Mouse (Mus musculus) lung, embryonic 15.5 days (tissue): ENCODE measurements around the gene Med17. TPM values are rescaled to one million over a fixed set of nuclear protein-coding genes. Genes with fewer than 3 reads are reported as not detected.

Experiments
- ATAC-seq: fragments of 200-750 bp; cut with Nextera tagmentation; 2 replicates; pipeline ENCODE4 v1.8.0; 2017; ENCODE audit warnings: moderate number of reproducible peaks, borderline replicate concordance; ENCODE audit not compliant: low FRiP score, low TSS enrichment; ENCODE audit errors: extremely low read depth
- H3K27ac ChIP-seq: fragments of 300-500 bp; sonication (generic); 2 replicates; pipeline ENCODE4 v1.5.1; 2015; ENCODE audit warnings: moderate library complexity, mild to moderate bottlenecking, inconsistent platforms
- H3K27me3 ChIP-seq: fragments of 300-500 bp; sonication (generic); 2 replicates; pipeline ENCODE4 v1.6.1; 2015; ENCODE audit warnings: inconsistent platforms
- H3K36me3 ChIP-seq: fragments of 300-500 bp; sonication (generic); 2 replicates; pipeline ENCODE4 v1.6.1; 2015; ENCODE audit warnings: inconsistent platforms
- H3K4me1 ChIP-seq: fragments of 300-500 bp; sonication (generic); 2 replicates; pipeline ENCODE4 v1.6.1; 2015; ENCODE audit warnings: inconsistent platforms
- H3K4me2 ChIP-seq: fragments of 300-500 bp; sonication (generic); 2 replicates; pipeline ENCODE4 v1.6.1; 2015; ENCODE audit warnings: inconsistent platforms, mild to moderate bottlenecking, moderate library complexity
- H3K4me3 ChIP-seq: fragments of 300-500 bp; sonication (generic); 2 replicates; pipeline ENCODE4 v1.5.1; 2015; ENCODE audit warnings: mild to moderate bottlenecking, inconsistent platforms
- H3K9ac ChIP-seq: fragments of 300-500 bp; sonication (generic); 2 replicates; pipeline ENCODE4 v1.6.1; 2015; ENCODE audit warnings: inconsistent platforms
- H3K9me3 ChIP-seq: fragments of 300-500 bp; sonication (generic); 2 replicates; pipeline ENCODE4 v1.6.1; 2016; ENCODE audit warnings: inconsistent platforms
- WGBS: fragments of 180-500 bp; shearing (Covaris S2); methylation state at CpG from one replicate; pipeline ENCODE4 v1.1.7; 2015; 5-methylcytosine and 5-hydroxymethylcytosine counted together
- polyA plus RNA-seq: library from polyadenylated mRNA; unstranded; fragments of >200 nt; fragmentation: Nextera tagmentation; extraction: Ambion mirVana; gene quantifications from 2 replicates; pipeline ENCODE4 v1.2.1, GENCODE M21; 2015

The Med17 gene
- polyA plus RNA-seq, 1 experiment from 2014 or later, result 35.7 TPM

GRCm38 (mm10) chr9:15280491-15280879, 754 bp upstream of the Med17 start:
- no peaks in the 10 kb centered on the region for H3K27me3 ChIP-seq
- peaks cover 8% of the 10 kb centered on the region for H3K36me3 ChIP-seq
- peak overlapping the region; percentile 77 for H3K4me3 ChIP-seq
- H3K4me2 ChIP-seq, result peak overlapping the region; percentile 65
- peak overlapping the region; percentile 61 for H3K9ac ChIP-seq
- H3K27ac ChIP-seq, result no peak overlapping the region
- ATAC-seq, result no peak
- WGBS, result 35% methylated on average over 5 of the region's 5 CpGs
- peaks cover 11% of the 10 kb centered on the region for H3K4me1 ChIP-seq
- no peaks in the 10 kb centered on the region for H3K9me3 ChIP-seq

GRCm38 (mm10) chr9:15279139-15279648, 537 bp downstream of the Med17 start:
- peaks cover 20% of the 10 kb centered on the region for H3K36me3 ChIP-seq
- H3K4me2 ChIP-seq, result peak overlapping the region; percentile 65
- peak overlapping the region; percentile 89 for H3K27ac ChIP-seq
- H3K4me1 ChIP-seq, result peaks cover 11% of the 10 kb centered on the region
- no peaks in the 10 kb centered on the region for H3K27me3 ChIP-seq
- H3K4me3 ChIP-seq, result peak overlapping the region; percentile 77
- peak overlapping the region; percentile 92 for H3K9ac ChIP-seq
- WGBS, result 9% methylated on average over 19 of the region's 19 CpGs
- no peak for ATAC-seq
- no peaks in the 10 kb centered on the region for H3K9me3 ChIP-seq

GRCm38 (mm10) chr9:15278343-15278742, 1.4 kb downstream of the Med17 start:
- H3K36me3 ChIP-seq, result peaks cover 28% of the 10 kb centered on the region
- H3K4me3 ChIP-seq, result 0 out of 2 replicates have a peak overlapping the region, but pooled peaks have one; percentile 77
- 77% methylated on average over 3 of the region's 3 CpGs for WGBS
- no peak overlapping the region for H3K27ac ChIP-seq
- ATAC-seq, result no peak
- H3K9ac ChIP-seq, result no peak overlapping the region
- peaks cover 11% of the 10 kb centered on the region for H3K4me1 ChIP-seq
- H3K4me2 ChIP-seq, result peak overlapping the region; percentile 65; the same call in 1 of the 2 replicates
- no peaks in the 10 kb centered on the region for H3K27me3 ChIP-seq
- H3K9me3 ChIP-seq, result no peaks in the 10 kb centered on the region

- Histone ChIP-seq H3K27me3 (no peaks in the 10 kb centered on the region), H3K9me3 (no peaks in the 10 kb centered on the region), H3K4me1 (peaks cover 11% of the 10 kb centered on the region), H3K4me3 (no peak overlapping the region), H3K9ac (no peak overlapping the region), H3K27ac (no peak overlapping the region), H3K36me3 (peaks cover 42% of the 10 kb centered on the region), H3K4me2 (no peak overlapping the region)
- no peak for ATAC-seq
- 89% methylated on average over 4 of the region's 4 CpGs for WGBS
These were observed 2.9 kb downstream of the Med17 start for GRCm38 (mm10) chr9:15276855-15277254.

- no peak for ATAC-seq
- Histone ChIP-seq H3K9me3 (no peaks in the 10 kb centered on the region), H3K27me3 (no peaks in the 10 kb centered on the region), H3K4me1 (peaks cover 4% of the 10 kb centered on the region; the same call in 1 of the 2 replicates), H3K27ac (no peak overlapping the region), H3K36me3 (peaks cover 70% of the 10 kb centered on the region), H3K4me3 (no peak overlapping the region), H3K4me2 (no peak overlapping the region), H3K9ac (no peak overlapping the region)
- 85% methylated on average over 2 of the region's 2 CpGs for WGBS
These were observed 5.8 kb downstream of the Med17 start for GRCm38 (mm10) chr9:15273981-15274380.

GRCm38 (mm10) chr9:15263487-15263886, 16.2 kb downstream of the Med17 start:
- 95% methylated on average over 10 of the region's 10 CpGs for WGBS
- ATAC-seq, result no peak
- peaks cover 74% of the 10 kb centered on the region for H3K36me3 ChIP-seq

GRCm38 (mm10) chr9:15261980-15262379, 17.8 kb downstream of the Med17 start:
- no peaks in the 10 kb centered on the region for H3K27me3 ChIP-seq
- H3K36me3 ChIP-seq, result peaks cover 61% of the 10 kb centered on the region
- no peak for ATAC-seq
- H3K4me3 ChIP-seq, result no peak overlapping the region
- no peak overlapping the region for H3K27ac ChIP-seq
- H3K4me1 ChIP-seq, result no peaks in the 10 kb centered on the region
- no peaks in the 10 kb centered on the region for H3K9me3 ChIP-seq
- H3K9ac ChIP-seq, result no peak overlapping the region
- no peak overlapping the region for H3K4me2 ChIP-seq
- 87% methylated on average over 8 of the region's 8 CpGs for WGBS

More at GRCm38 (mm10) chr9:15263487-15263886, 16.2 kb downstream of the Med17 start:
- H3K27ac ChIP-seq, result no peak overlapping the region
- no peak overlapping the region for H3K9ac ChIP-seq
- no peaks in the 10 kb centered on the region for H3K9me3 ChIP-seq
- H3K4me1 ChIP-seq, result no peaks in the 10 kb centered on the region
- no peaks in the 10 kb centered on the region for H3K27me3 ChIP-seq
- no peak overlapping the region for H3K4me3 ChIP-seq
- no peak overlapping the region for H3K4me2 ChIP-seq

- Histone ChIP-seq H3K4me1 (no peaks in the 10 kb centered on the region), H3K4me3 (no peak overlapping the region), H3K4me2 (no peak overlapping the region), H3K9ac (no peak overlapping the region), H3K36me3 (peaks cover 8% of the 10 kb centered on the region; the same call in 1 of the 2 replicates), H3K9me3 (no peaks in the 10 kb centered on the region), H3K27me3 (no peaks in the 10 kb centered on the region), H3K27ac (no peak overlapping the region)
- no peak for ATAC-seq
- WGBS, result 59% methylated on average over 3 of the region's 3 CpGs
These were observed 23.5 kb downstream of the Med17 start for GRCm38 (mm10) chr9:15256214-15256613.

GRCm38 (mm10) chr9:15254501-15254900, 25.2 kb downstream of the Med17 start:
- Histone ChIP-seq H3K36me3 (no peaks in the 10 kb centered on the region), H3K4me3 (no peak overlapping the region), H3K27ac (no peak overlapping the region), H3K9ac (no peak overlapping the region), H3K9me3 (no peaks in the 10 kb centered on the region), H3K4me2 (no peak overlapping the region), H3K27me3 (no peaks in the 10 kb centered on the region), H3K4me1 (no peaks in the 10 kb centered on the region)
- ATAC-seq, result no peak
- WGBS, result 81% methylated on average over 7 of the region's 7 CpGs

GRCm38 (mm10) chr9:15252196-15252595, 27.5 kb downstream of the Med17 start:
- Histone ChIP-seq H3K4me3 (no peak overlapping the region), H3K27ac (no peak overlapping the region), H3K27me3 (no peaks in the 10 kb centered on the region), H3K9me3 (no peaks in the 10 kb centered on the region), H3K36me3 (no peaks in the 10 kb centered on the region), H3K4me2 (no peak overlapping the region), H3K9ac (no peak overlapping the region), H3K4me1 (no peaks in the 10 kb centered on the region)
- 59% methylated on average over 7 of the region's 7 CpGs for WGBS
- no peak for ATAC-seq

GRCm38 (mm10) chr9:15250376-15250775, 29.4 kb downstream of the Med17 start:
- Histone ChIP-seq H3K4me3 (no peak overlapping the region), H3K9ac (no peak overlapping the region), H3K36me3 (no peaks in the 10 kb centered on the region), H3K4me2 (no peak overlapping the region), H3K27ac (no peak overlapping the region), H3K4me1 (no peaks in the 10 kb centered on the region), H3K9me3 (no peaks in the 10 kb centered on the region), H3K27me3 (no peaks in the 10 kb centered on the region)
- ATAC-seq, result no peak
- WGBS, result 66% methylated on average over 7 of the region's 7 CpGs

- ATAC-seq, result no peak
- Histone ChIP-seq H3K4me3 (no peak overlapping the region), H3K27me3 (no peaks in the 10 kb centered on the region), H3K9ac (no peak overlapping the region), H3K4me2 (no peak overlapping the region), H3K4me1 (0 out of 2 replicates have a peak, but pooled peaks cover 3% of the 10 kb centered on the region), H3K9me3 (no peaks in the 10 kb centered on the region), H3K36me3 (no peaks in the 10 kb centered on the region), H3K27ac (no peak overlapping the region)
- WGBS, result 56% methylated on average over 14 of the region's 14 CpGs
These were observed 34.2 kb downstream of the Med17 start for GRCm38 (mm10) chr9:15245319-15246075.
